Comparison of ENCODE assay signal across 9 mouse cellular contexts in genomic region chr11:100962371-100962911, GRCm38 (mm10). TPM values are rescaled to one million over a fixed set of nuclear protein-coding genes. Genes with fewer than 3 reads are reported as not detected.
DNase-seq lines count a peak whose midpoint lies in the region; ATAC-seq and TF ChIP-seq lines count a peak whose summit lies in the region.
"Had no signal": no experiment of that assay in that cellular context is flagged by ENCODE, and none has a peak within 500 bp of the region (broad histone marks: within the 10 kb centered on the region; RNA-seq: fewer than 3 reads in every experiment).

No protein-coding gene starts in this region.

- no peak for TF ChIP-seq CTCF in intestine, postnatal 0 days (IDR thresholded peaks at IDR 0.05; ENCODE audit: low read depth)
- no peak for TF ChIP-seq CTCF in stomach, postnatal 0 days (IDR thresholded peaks at IDR 0.05; ENCODE audit: low read depth)

- no peak overlapping the region for H3K4me3 ChIP-seq in intestine, postnatal 0 days (ENCODE audit: low read depth, low read length)
- no peak overlapping the region for H3K4me3 ChIP-seq in stomach, postnatal 0 days (ENCODE audit: low read depth, low read length)

- peaks cover 7% of the 10 kb centered on the region; the same call in 1 of the 2 replicates for H3K4me1 ChIP-seq in intestine, postnatal 0 days (replicated peaks; ENCODE audit: control insufficient read depth, insufficient read depth, low read length)
- peaks cover 18% of the 10 kb centered on the region for H3K4me1 ChIP-seq in stomach, postnatal 0 days (replicated peaks; ENCODE audit: control insufficient read depth, insufficient read depth)

- peaks cover 7% of the 10 kb centered on the region; the same call in 1 of the 2 replicates for H3K36me3 ChIP-seq in intestine, postnatal 0 days (ENCODE audit: control insufficient read depth, insufficient read depth)
- H3K36me3 ChIP-seq in stomach, postnatal 0 days (ENCODE audit: control insufficient read depth, insufficient read depth, low read length), result peaks cover 11% of the 10 kb centered on the region

- ATAC-seq in intestine, postnatal 0 days, result peak; percentile 20; the same call in 1 of the 2 replicates
- peak; percentile 72 for ATAC-seq in stomach, postnatal 0 days (ENCODE audit: low FRiP score, low TSS enrichment)
- no peak for ATAC-seq in megakaryocyte, adult 5-6 weeks (ENCODE audit: poor library complexity, severe bottlenecking)
- ATAC-seq: forebrain, postnatal 0 days had no signal

- 0 out of 2 replicates have a peak overlapping the region, but pooled peaks have one; percentile 9 for H3K4me2 ChIP-seq in intestine, postnatal 0 days (replicated peaks; ENCODE audit: low read depth)
- peak overlapping the region; percentile 33 for H3K4me2 ChIP-seq in stomach, postnatal 0 days (replicated peaks; ENCODE audit: low read depth)

- peak overlapping the region; percentile 57; the same call in 1 of the 2 replicates for H3K27ac ChIP-seq in intestine, postnatal 0 days (ENCODE audit: low read depth, low read length)
- H3K27ac ChIP-seq in stomach, postnatal 0 days (replicated peaks), result peak overlapping the region; percentile 91

- no peak for TF ChIP-seq EP300 in stomach, postnatal 0 days (optimal IDR thresholded peaks at IDR 0.05)

- peaks cover 10% of the 10 kb centered on the region; the same call in 1 of the 2 replicates for H3K27me3 ChIP-seq in intestine, postnatal 0 days (replicated peaks; ENCODE audit: control insufficient read depth, insufficient read depth, low read length)
- no peaks in the 10 kb centered on the region for H3K27me3 ChIP-seq in stomach, postnatal 0 days (ENCODE audit: control insufficient read depth, insufficient read depth, low read length)

- peak overlapping the region; percentile 26; the same call in 1 of the 2 replicates for H3K9ac ChIP-seq in intestine, postnatal 0 days (ENCODE audit: low read depth, low read length)
- peak overlapping the region; percentile 18; the same call in 1 of the 2 replicates for H3K9ac ChIP-seq in stomach, postnatal 0 days (ENCODE audit: low read length)
- H3K9ac ChIP-seq: forebrain, postnatal 0 days had no signal

- 57% methylated on average over 9 of the region's 9 CpGs for WGBS in intestine, postnatal 0 days
- 15% methylated on average over 9 of the region's 9 CpGs for WGBS in stomach, postnatal 0 days

- no peaks in the 10 kb centered on the region for H3K9me3 ChIP-seq in intestine, postnatal 0 days (ENCODE audit: control insufficient read depth)
- H3K9me3 ChIP-seq in stomach, postnatal 0 days (ENCODE audit: control insufficient read depth, low read length), result no peaks in the 10 kb centered on the region

- DNase-seq in urinary bladder, postnatal 14 days (ENCODE audit: low spot score), result peak; percentile 68
- DNase-seq in urinary bladder, postnatal 10 days (ENCODE audit: low spot score), result no peak
- DNase-seq in gastrocnemius, postnatal 25 days, result peak; percentile 84
- DNase-seq in stomach, postnatal 0 days (ENCODE audit: low spot score), result peak; percentile 67
- DNase-seq in c-Kit-positive CD71-positive TER-119-positive erythroid progenitor cells, embryonic 14.5 days (ENCODE audit: low spot score), result no peak
- DNase-seq in right cerebral cortex, postnatal 36 days (ENCODE audit: low spot score in 2 of 2), result no peak
- DNase-seq: forebrain, postnatal 0 days had no signal

RNA-seq across cellular contexts. Expression of gene Cavin1, which starts 8.2 kb away (rescaled TPM):
- 100 to 1,000 TPM; 175 to 196 TPM for total RNA-seq in gastrocnemius, postnatal 25 days (2021)
- 191 and 207 TPM in 2 replicates for polyA plus RNA-seq in intestine, postnatal 0 days (2015; fragmentation: Nextera tagmentation; extraction: Ambion mirVana)
- 313 and 331 TPM in 2 replicates for polyA plus RNA-seq in stomach, postnatal 0 days (2015; fragmentation: Nextera tagmentation; extraction: Ambion mirVana)
- not detected in 2 replicates for total RNA-seq in megakaryocyte, adult 5-6 weeks (2015)
- total RNA-seq in megakaryocyte, adult 5-6 weeks (2017), result 0.15 TPM in 1 of 2 replicates, not detected in the other

RNA-seq across cellular contexts. Expression of gene Stat3, which starts 23.1 kb away (rescaled TPM):
- total RNA-seq in gastrocnemius, postnatal 25 days (2021), result 10 to 100 TPM; 32.5 to 49.5 TPM
- 61.2 and 68.6 TPM in 2 replicates for polyA plus RNA-seq in intestine, postnatal 0 days (2015; fragmentation: Nextera tagmentation; extraction: Ambion mirVana)
- polyA plus RNA-seq in stomach, postnatal 0 days (2015; fragmentation: Nextera tagmentation; extraction: Ambion mirVana), result 47.7 and 55.1 TPM in 2 replicates
- total RNA-seq in megakaryocyte, adult 5-6 weeks (2015), result 61.5 and 79.5 TPM in 2 replicates
- total RNA-seq in megakaryocyte, adult 5-6 weeks (2017), result 103 and 184 TPM in 2 replicates

RNA-seq across cellular contexts. Expression of gene Atp6v0a1, which starts 46.8 kb away (rescaled TPM):
- 10 to 100 TPM; 56.9 to 60.0 TPM for total RNA-seq in gastrocnemius, postnatal 25 days (2021)
- 62.1 and 67.2 TPM in 2 replicates for polyA plus RNA-seq in intestine, postnatal 0 days (2015; fragmentation: Nextera tagmentation; extraction: Ambion mirVana)
- polyA plus RNA-seq in stomach, postnatal 0 days (2015; fragmentation: Nextera tagmentation; extraction: Ambion mirVana), result 44.8 and 45.5 TPM in 2 replicates
- 40.2 and 42.9 TPM in 2 replicates for total RNA-seq in megakaryocyte, adult 5-6 weeks (2015)
- 35.2 and 46.1 TPM in 2 replicates for total RNA-seq in megakaryocyte, adult 5-6 weeks (2017)

Comparison
In these comparisons a context has a peak if more than half of its experiments do, and no peak if none do; other contexts are left out.
1. DNase-seq: peak in urinary bladder, postnatal 14 days (single experiment), gastrocnemius, postnatal 25 days (single experiment) and stomach, postnatal 0 days (single experiment); none in urinary bladder, postnatal 10 days (single experiment), c-Kit-positive CD71-positive TER-119-positive erythroid progenitor cells, embryonic 14.5 days (single experiment) and right cerebral cortex, postnatal 36 days (0 of 2).
2. RNA of gene Cavin1, which starts 8.2 kb away (total RNA-seq): 175 to 196 TPM in gastrocnemius, postnatal 25 days; 0.15 TPM in megakaryocyte, adult 5-6 weeks; every median in the first group is over 100 times any median in the second.